Mouse (Mus musculus): ENCODE data around the gene Mcrip1.

DNA sequence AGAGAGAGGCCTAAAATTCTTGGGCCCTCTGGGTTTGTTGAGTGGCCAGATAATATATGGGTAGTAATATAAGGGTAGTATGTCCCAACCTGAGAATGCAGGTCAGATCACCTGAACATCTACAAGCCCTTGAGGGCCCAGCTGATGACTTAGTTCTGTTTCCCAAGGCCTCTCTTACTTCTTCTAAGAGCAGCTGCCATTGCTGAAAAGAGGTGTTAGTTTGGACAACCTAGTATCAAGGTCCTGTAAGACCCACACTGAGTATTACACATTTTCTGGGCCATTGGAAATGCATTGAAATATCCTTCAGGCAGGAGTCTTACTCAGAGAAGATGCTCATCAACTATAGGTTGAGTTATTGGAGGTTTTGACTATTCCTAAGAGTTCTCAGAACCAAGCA, 26.4 kb upstream of the Mcrip1 start:
- TF ChIP-seq TAL1 (IDR thresholded peaks at IDR 0.05; ENCODE audit: low read length) (no peak), GATA1 (IDR thresholded peaks at IDR 0.05; ENCODE audit: low read length) (no peak)

All from erythroblast, embryonic 14.5 days (primary cell).